Mouse (Mus musculus): ENCODE results near the gene Ifrd1. TPM values are rescaled to one million over a fixed set of nuclear protein-coding genes. Genes with fewer than 3 reads are reported as not detected.
"Not testable (repeated sequence)": the region's sequence is repeated elsewhere in the genome, so short reads cannot be mapped to it uniquely, and the experiment has no call there.

Gene Ifrd1
- polyA plus RNA-seq, 1 experiment from 2014 or later, result 163 TPM

- Histone ChIP-seq H3K27ac (replicated peaks) (no peak overlapping the region), H3K36me3 (no peaks in the 10 kb centered on the region), H3K9me3 (no peaks in the 10 kb centered on the region), H3K4me1 (replicated peaks) (no peaks in the 10 kb centered on the region), H3K27me3 (no peaks in the 10 kb centered on the region), H3K4me3 (no peak overlapping the region), H3K4me2 (no peak overlapping the region), H3K9ac (no peak overlapping the region)
- WGBS, result 72% methylated on average over 6 of the region's 6 CpGs
- ATAC-seq (ENCODE audit: low FRiP score, low read depth), result no peak
Observed at GRCm38 (mm10) chr12:40177089-40177488, 71.2 kb downstream of the Ifrd1 start.

DNA sequence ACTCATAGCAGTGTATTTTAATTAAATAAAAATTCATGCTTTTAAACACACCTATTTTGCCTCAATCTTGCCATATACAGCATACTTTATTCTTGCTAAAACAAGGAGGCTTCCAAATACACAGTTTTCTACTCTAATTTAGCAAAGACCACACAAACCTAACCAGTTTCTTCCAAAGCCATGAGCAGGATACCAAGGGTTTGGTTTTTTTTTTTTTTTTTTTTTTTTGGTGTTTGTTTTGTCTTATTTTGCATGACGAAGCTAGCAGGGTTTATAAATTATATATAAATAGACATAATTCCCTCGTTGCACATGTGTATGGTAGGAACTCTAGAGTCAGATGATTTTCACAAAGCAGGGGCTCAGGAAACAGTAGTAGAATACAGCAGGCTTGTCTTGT lies 72.1 kb downstream of the Ifrd1 start:
- no peaks in the 10 kb centered on the region for H3K9me3 ChIP-seq
- 87% methylated on average over 2 of the region's 2 CpGs for WGBS
- H3K27me3 ChIP-seq, result no peaks in the 10 kb centered on the region
- no peaks in the 10 kb centered on the region for H3K4me1 ChIP-seq (replicated peaks)
- no peak for ATAC-seq (ENCODE audit: low FRiP score, low read depth)
- H3K36me3 ChIP-seq, result no peaks in the 10 kb centered on the region
- H3K4me2 ChIP-seq, result no peak overlapping the region
- no peak overlapping the region for H3K4me3 ChIP-seq
- no peak overlapping the region for H3K27ac ChIP-seq (replicated peaks)
- H3K9ac ChIP-seq, result no peak overlapping the region

- not testable (repeated sequence) for H3K4me1 ChIP-seq (replicated peaks); ATAC-seq (ENCODE audit: low FRiP score, low read depth); H3K9ac ChIP-seq; H3K4me2 ChIP-seq; H3K36me3 ChIP-seq; H3K4me3 ChIP-seq; H3K27me3 ChIP-seq; H3K27ac ChIP-seq (replicated peaks); H3K9me3 ChIP-seq
- 47% methylated on average over 1 of the region's 1 CpGs for WGBS
Observed at GRCm38 (mm10) chr12:40175171-40175570, 73.1 kb downstream of the Ifrd1 start.

DNA sequence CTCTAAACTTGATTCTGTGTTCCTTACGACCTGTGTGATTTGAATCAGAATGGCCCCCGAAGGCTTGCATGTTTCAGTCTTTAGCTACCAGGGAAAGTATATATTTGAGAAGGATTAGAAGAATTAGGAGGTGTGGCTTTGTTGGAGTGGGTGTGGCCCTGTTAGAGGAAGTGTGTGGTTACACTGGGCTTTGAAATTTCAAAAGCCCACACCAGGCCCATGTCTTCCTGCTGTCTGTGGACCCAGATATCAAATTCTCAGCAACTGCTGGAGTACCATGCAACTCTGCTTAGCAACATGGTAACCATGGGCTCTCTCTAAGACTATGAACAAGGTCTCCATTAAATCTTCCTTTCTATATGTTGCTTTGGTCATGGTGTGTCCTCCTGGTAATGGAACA lies 76.7 kb downstream of the Ifrd1 start:
- H3K9ac ChIP-seq, result no peak overlapping the region
- no peaks in the 10 kb centered on the region for H3K4me1 ChIP-seq (replicated peaks)
- no peaks in the 10 kb centered on the region for H3K36me3 ChIP-seq
- no peak overlapping the region for H3K4me3 ChIP-seq
- H3K9me3 ChIP-seq, result no peaks in the 10 kb centered on the region
- no peaks in the 10 kb centered on the region for H3K27me3 ChIP-seq
- H3K27ac ChIP-seq (replicated peaks), result no peak overlapping the region
- 90% methylated on average over 2 of the region's 2 CpGs for WGBS
- no peak for ATAC-seq (ENCODE audit: low FRiP score, low read depth)
- H3K4me2 ChIP-seq, result no peak overlapping the region

DNA sequence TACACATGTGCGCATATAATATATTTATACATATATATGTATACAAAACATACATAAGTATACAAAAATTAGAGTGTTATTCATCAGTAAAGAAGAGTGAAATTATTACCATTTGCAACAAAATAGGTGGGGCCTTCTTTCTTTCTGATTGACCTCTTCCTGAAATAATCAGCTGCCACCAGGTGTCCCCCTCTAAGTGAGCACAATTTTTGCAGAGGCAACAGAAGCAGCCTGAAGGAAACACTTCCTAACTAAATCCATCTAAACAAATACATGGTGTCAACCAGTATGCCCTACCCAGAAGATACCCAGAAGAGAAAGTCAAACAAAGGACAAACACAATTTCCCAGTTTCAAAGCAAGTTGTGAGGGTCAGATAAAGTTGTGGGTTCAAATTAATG lies 78.6 kb downstream of the Ifrd1 start:
- 97% methylated on average over 1 of the region's 1 CpGs for WGBS
- H3K9ac ChIP-seq, result no peak overlapping the region
- no peak for ATAC-seq (ENCODE audit: low FRiP score, low read depth)

DNA sequence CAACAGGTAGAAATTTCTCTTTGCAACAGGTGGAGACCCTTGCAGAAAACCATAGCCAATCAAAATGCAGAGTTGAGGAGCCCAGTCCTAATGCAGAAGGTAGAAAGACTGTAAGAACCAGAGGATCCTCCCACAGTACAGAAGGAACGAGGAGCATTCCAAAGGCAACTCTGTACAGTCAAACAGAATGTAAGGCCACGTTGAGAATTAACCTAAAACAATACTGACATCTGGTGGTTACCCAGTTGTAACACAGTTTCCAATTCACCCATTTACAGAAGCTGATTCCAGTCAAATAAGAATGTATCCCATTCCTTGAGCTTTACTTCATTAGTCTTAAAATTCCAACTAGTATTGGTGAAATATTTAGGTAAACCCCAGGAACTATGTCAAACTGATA lies 83.7 kb downstream of the Ifrd1 start:
- Histone ChIP-seq H3K4me2 (no peak overlapping the region), H3K4me1 (replicated peaks) (no peaks in the 10 kb centered on the region), H3K27me3 (no peaks in the 10 kb centered on the region), H3K36me3 (no peaks in the 10 kb centered on the region), H3K9ac (no peak overlapping the region), H3K4me3 (no peak overlapping the region), H3K9me3 (no peaks in the 10 kb centered on the region), H3K27ac (replicated peaks) (no peak overlapping the region)
- ATAC-seq (ENCODE audit: low FRiP score, low read depth), result peak; percentile 59; the same call in 1 of the 2 replicates
- 7% methylated on average over 2 of the region's 2 CpGs for WGBS

More for the DNA sequence above, 78.6 kb downstream of the Ifrd1 start:
- Histone ChIP-seq H3K36me3 (no peaks in the 10 kb centered on the region), H3K4me3 (no peak overlapping the region), H3K9me3 (no peaks in the 10 kb centered on the region), H3K4me2 (no peak overlapping the region), H3K27me3 (no peaks in the 10 kb centered on the region), H3K4me1 (replicated peaks) (no peaks in the 10 kb centered on the region), H3K27ac (replicated peaks) (no peak overlapping the region)

GRCm38 (mm10) chr12:40160777-40161176 lies 87.5 kb downstream of the Ifrd1 start:
- no peak for ATAC-seq (ENCODE audit: low FRiP score, low read depth)
- Histone ChIP-seq H3K4me2 (no peak overlapping the region), H3K9me3 (no peaks in the 10 kb centered on the region), H3K27ac (replicated peaks) (no peak overlapping the region), H3K9ac (no peak overlapping the region), H3K27me3 (no peaks in the 10 kb centered on the region), H3K4me1 (replicated peaks) (no peaks in the 10 kb centered on the region), H3K4me3 (no peak overlapping the region), H3K36me3 (no peaks in the 10 kb centered on the region)
- 84% methylated on average over 2 of the region's 2 CpGs for WGBS

- Histone ChIP-seq H3K36me3 (no peaks in the 10 kb centered on the region), H3K27ac (replicated peaks) (no peak overlapping the region), H3K4me1 (replicated peaks) (no peaks in the 10 kb centered on the region), H3K9ac (no peak overlapping the region), H3K27me3 (no peaks in the 10 kb centered on the region), H3K4me3 (no peak overlapping the region), H3K4me2 (no peak overlapping the region), H3K9me3 (no peaks in the 10 kb centered on the region)
- WGBS, result 91% methylated on average over 6 of the region's 6 CpGs
- ATAC-seq (ENCODE audit: low FRiP score, low read depth), result no peak
Observed at GRCm38 (mm10) chr12:40154188-40154587, 94.1 kb downstream of the Ifrd1 start.

DNA sequence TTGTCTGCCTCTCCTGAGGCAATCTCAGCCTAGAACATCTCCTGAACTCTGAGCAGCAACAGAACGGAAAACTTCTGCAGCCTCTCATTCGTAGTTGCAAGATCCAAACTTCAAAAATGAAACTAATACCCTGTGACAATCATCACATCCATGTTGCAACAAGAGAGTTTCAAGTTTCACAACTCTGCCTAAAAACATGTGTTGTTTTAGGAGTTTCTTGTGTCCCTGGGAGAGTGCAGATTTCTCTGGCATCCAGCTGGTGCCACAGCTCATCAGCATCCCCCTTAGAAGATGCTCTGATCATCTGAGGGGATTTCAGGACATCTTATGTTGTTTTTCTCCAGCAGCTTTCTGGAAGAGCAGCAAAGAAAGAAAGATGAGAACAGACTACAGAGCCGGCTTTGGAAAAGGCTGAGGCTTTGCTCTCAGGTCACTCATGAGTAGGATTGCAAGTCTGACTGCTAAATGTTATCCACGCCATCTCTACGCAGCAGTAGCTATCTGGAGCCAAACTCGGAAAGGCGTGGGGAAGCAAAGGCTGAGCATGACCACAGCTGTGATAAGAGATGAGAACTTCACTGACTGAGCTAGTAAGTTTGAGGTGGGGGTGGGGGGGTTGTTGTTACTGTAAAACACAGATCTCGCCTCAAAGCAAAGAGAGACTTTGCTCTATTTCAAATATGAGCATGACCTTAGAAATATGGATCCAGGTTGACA lies 95.8 kb downstream of the Ifrd1 start:
- no peak for ATAC-seq (ENCODE audit: low FRiP score, low read depth)
- Histone ChIP-seq H3K9ac (no peak overlapping the region), H3K9me3 (no peaks in the 10 kb centered on the region), H3K4me3 (no peak overlapping the region), H3K4me2 (no peak overlapping the region), H3K27me3 (no peaks in the 10 kb centered on the region), H3K27ac (replicated peaks) (no peak overlapping the region), H3K36me3 (no peaks in the 10 kb centered on the region), H3K4me1 (replicated peaks) (no peaks in the 10 kb centered on the region)
- 88% methylated on average over 8 of the region's 8 CpGs for WGBS

MicroRNAs encoded within 50 kb of the gene (microRNA counts, 519-probe panel; counts per million panel counts)
- not detected for microRNA mmu-miR-1938

Small RNA genes within 50 kb of the gene (microRNA-seq; reads per million reads assigned to microRNA genes)
- gene Mir1938, result not detected

Other genes with a start within 250 kb of the Ifrd1 start
- 101 and 105 TPM in 2 replicates for gene Arl4a, start 210.5 kb downstream of the Ifrd1 start, polyA plus RNA-seq (2015; fragmentation: Nextera tagmentation; extraction: Ambion mirVana)
- gene Scin, start 114.3 kb downstream of the Ifrd1 start, polyA plus RNA-seq (2015; fragmentation: Nextera tagmentation; extraction: Ambion mirVana), result 0.09 and 0.14 TPM in 2 replicates
- gene Lsmem1, start 49.0 kb downstream of the Ifrd1 start, polyA plus RNA-seq (2015; fragmentation: Nextera tagmentation; extraction: Ambion mirVana), result 0.10 TPM in 1 of 2 replicates, not detected in the other
- 29.5 and 31.9 TPM in 2 replicates for gene Zfp277, start 197.4 kb upstream of the Ifrd1 start, polyA plus RNA-seq (2015; fragmentation: Nextera tagmentation; extraction: Ambion mirVana)
- gene Dock4, start 197.4 kb upstream of the Ifrd1 start, polyA plus RNA-seq (2015; fragmentation: Nextera tagmentation; extraction: Ambion mirVana), result 30.4 and 31.0 TPM in 2 replicates

Measured in hindbrain, embryonic 15.5 days (tissue).